Mouse (Mus musculus) E14TG2a.4 (cell line): ENCODE results near the gene Tmem243.

Experiments used
- CTCF ChIP-seq: conservative IDR thresholded peaks from 2 replicates; pipeline ENCODE4 v1.5.1; 2014; ENCODE audit warnings: low read length
- NANOG ChIP-seq: IDR thresholded peaks from 2 replicates; pipeline ENCODE4 v1.6.1; 2014; ENCODE audit warnings: borderline replicate concordance, low read length, mixed read lengths
- POU5F1 ChIP-seq: IDR thresholded peaks from 2 replicates; pipeline ENCODE4 v1.6.1; 2014; ENCODE audit warnings: low read length, borderline replicate concordance

GRCm38 (mm10) chr5:9162088-9162487 is 61.6 kb downstream of the Tmem243 start:
- no peak for TF ChIP-seq CTCF
- no peak for TF ChIP-seq NANOG
- TF ChIP-seq POU5F1: no peak
